18 mouse cellular contexts compared by ENCODE assay signal in the genomic region with DNA sequence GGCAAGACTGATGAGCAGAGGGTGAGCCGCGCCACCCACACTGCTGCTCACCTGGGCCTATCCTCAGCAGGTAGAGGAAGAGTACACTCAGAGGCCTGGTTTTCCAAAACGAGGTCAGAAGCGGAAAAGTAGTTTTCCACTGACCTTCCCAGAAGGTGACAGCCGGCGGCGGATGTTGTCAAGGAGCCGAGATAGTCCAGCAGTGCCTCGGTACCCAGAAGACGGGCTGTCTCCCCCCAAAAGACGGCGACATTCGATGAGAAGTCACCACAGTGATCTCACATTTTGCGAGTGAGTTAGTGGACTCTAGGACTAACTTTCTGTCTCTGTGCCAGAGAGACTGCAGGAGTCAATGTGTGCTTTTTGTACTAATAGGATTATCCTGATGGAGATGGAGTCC.
"Had no signal": no experiment of that assay in that cellular context is flagged by ENCODE, and none has a peak within 500 bp of the region (broad histone marks: within the 10 kb centered on the region; RNA-seq: fewer than 3 reads in every experiment).

No protein-coding gene starts in this region.

- H3K4me2 ChIP-seq: lung, embryonic 14.5 days; midbrain, embryonic 12.5 days; neural tube, embryonic 12.5 days had no signal

- DNase-seq: lung, adult 18-20 months; lung, embryonic 14.5 days; lung, postnatal 10 days; lung, postnatal 4 days; midbrain, embryonic 14.5 days; retina, postnatal 1 day; right cerebral cortex, adult 18-20 months; right cerebral cortex, postnatal 25 days; right cerebral cortex, postnatal 4 days; spleen, adult 18-20 months; thymus, adult 18-20 months; thymus, postnatal 14 days; thymus, postnatal 36 days had no signal

- H3K4me1 ChIP-seq: midbrain, embryonic 10.5 days; midbrain, embryonic 12.5 days; neural tube, embryonic 12.5 days had no signal

- H3K4me3 ChIP-seq: midbrain, embryonic 10.5 days; midbrain, embryonic 12.5 days; neural tube, embryonic 12.5 days had no signal

- ATAC-seq: midbrain, embryonic 16.5 days had no signal

- H3K27ac ChIP-seq: liver, embryonic 14.5 days; midbrain, embryonic 10.5 days; midbrain, embryonic 12.5 days; neural tube, embryonic 12.5 days had no signal

- H3K27me3 ChIP-seq: midbrain, embryonic 12.5 days; neural tube, embryonic 12.5 days had no signal

- H3K9me3 ChIP-seq: midbrain, embryonic 10.5 days; midbrain, embryonic 12.5 days; neural tube, embryonic 12.5 days had no signal

- H3K9ac ChIP-seq: liver, embryonic 14.5 days; midbrain, embryonic 12.5 days; neural tube, embryonic 12.5 days had no signal
